Mouse (Mus musculus) adipocyte (in vitro differentiated cells): ENCODE data around the gene Zc2hc1b.
A peak's percentile ranks its signal among the peaks of the same experiment; 100 is the strongest.
"Not testable (repeated sequence)": the region's sequence is repeated elsewhere in the genome, so short reads cannot be mapped to it uniquely, and the experiment has no call there.

Experiments
- DNase-seq: peaks from one replicate; pipeline ENCODE4 v3.0.0-alpha.2; 2016; ENCODE audit warnings: low spot score

Zc2hc1b gene

DNA sequence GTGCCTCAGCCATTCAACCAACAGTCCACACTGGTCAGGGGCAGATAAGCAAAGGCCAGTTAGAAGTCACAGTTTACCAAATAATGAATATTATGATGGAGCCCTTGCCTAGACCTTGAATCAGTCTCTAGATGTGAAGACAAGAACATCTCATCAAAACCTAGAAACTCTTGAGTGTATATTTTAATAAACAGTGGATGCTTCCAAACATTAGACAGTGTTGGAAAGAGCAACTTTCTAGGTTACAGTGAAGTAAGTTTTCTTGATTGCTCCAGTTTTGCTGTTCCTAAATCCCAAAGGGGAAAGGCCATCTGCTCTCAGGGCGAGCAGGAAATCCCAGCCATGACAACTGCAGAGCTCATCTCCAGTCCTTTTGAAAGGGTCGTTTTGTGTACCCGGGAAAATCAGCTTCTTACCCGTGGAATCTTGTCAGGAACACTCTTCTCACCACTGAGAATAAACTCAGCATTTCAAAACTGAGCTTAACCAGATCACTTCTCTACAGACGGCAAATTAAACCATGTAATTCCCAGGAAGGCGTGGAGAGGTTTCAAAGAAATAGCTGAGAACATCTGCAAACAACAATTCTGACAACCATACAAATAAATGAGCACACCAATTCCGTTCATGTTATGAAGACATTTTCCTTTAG lies at the start of gene Zc2hc1b:
Gene Zc2hc1b, minus strand, starts transcription at position 51 of the 652 bp plus-strand sequence.
- DNase-seq = no peak

DNA sequence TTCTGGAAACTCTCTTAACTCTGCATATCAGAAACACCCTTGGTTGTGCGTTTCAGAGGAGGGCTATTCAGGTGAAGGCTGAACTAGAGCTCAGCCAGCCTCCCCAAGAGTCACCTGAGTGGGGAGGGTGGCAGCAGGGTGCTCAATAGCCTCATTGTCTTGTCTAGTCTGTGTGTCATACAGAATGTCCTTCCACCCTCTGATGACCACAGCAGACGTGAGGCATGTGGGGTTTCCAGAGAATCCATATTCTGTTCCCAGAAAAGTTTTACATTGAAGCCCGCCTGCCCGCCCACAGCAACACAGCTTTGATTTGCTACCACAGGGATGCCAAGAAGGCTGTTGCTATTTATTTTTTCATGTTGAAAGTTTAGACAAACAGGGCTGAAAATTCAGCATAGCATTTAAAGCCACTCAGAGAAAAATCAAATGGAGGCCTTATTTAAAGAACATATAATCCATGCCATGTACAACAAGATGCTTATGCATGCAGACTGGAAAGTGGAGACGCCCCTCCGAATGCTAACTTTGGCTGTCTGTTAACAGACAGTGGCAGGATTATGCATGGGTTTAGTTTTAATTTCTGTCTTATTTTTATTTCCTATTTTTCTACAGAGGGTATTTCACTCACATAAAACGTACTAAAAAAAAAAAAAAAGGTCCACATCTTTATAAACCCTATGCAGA lies 47.7 kb upstream of the Zc2hc1b start:
- DNase-seq = no peak

DNA sequence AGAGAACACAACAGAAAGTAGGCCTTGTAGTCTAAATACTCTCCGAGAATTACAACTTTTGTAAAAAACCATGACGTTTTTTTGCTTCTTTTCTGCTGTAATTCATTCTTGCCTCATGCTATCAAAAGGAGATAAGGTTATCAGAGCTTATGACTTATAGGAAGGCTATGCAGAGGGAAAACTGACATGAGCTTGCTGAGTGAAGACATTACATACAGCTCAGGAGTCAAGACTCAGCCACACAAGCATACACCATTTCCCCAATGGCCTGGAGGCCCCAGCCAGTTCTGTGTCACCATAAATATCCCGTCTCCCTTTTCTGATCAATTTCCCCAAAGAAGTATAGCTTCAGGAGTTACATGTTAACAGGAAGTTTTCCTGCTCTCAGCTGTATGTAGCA lies 44.3 kb upstream of the Zc2hc1b start:
- no peak for DNase-seq

DNA sequence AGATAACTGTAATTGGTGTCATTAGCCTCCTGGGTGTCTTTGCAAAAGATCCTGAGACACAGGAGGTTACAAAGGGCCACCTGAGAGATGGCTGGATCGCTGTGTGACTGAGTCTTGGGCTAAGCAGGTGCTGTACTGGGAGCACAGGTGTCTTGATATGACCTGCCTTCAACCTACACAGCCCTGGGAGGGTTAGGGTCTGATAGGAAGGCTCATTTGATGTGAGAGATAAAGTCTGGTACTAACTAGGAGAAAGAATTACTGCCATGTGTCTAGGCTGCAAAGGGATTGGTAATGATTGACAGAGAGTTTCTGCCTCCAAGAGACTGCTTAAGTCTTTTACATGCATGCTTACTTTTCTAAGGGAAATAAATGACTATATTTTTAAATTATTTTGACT lies 42.2 kb upstream of the Zc2hc1b start:
- DNase-seq = no peak

DNA sequence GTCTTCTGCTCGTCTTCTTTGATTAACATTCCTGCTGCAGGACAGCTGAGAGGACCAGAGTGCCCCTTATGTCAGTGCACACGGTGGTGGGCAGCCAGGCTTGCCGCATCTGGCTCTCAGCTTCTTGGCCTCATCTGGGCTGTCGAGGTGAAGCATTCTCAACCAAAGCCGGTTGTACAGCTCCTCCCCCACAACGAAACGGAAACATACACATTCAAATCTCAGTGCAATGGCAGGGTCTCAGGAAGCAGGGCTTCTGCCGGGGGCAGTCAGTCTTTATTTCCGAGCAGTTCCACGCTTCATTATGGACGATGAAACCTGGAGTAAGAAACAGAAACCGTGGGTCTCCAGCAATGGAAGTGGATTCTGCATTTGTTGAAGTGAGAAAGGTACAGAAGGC lies 36.1 kb upstream of the Zc2hc1b start:
- no peak for DNase-seq

DNA sequence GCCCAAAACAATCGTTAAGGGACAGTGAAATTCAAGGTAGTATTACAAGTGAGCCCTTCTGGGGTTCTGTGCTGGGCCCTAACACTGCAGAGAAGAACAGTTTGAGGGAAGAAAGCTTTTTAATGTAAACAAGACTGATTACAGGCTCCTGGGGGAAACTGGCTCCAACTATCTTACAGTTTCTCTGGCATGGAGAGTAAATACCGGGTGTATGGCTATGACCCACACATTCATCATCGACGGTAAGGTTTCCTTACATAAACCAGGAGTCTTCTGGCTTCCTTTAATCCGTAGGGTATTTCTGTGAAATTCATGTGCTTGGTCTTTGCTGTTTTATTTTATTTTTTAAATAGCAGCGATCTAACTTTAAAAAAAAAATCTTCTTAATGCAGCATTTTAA lies 35.0 kb upstream of the Zc2hc1b start:
- no peak for DNase-seq

DNA sequence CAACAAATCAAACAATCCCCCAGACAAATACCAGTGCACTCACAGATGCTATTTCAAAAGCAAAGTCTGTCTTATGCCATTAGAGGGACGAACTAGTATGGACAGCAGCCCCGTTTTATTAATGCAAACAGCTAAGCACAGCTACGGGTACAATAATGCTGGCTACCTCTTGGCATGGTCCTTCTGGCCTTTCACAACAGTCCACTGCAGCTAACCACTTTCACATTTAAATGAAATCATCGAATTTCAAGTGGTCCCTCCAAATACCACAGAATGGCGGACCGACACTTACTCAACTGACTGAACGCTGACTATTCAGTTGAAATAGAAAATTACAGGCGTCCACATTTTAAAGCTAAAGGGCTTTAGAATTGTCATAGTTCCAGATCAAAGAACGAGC lies 34.5 kb upstream of the Zc2hc1b start:
- DNase-seq = no peak

DNA sequence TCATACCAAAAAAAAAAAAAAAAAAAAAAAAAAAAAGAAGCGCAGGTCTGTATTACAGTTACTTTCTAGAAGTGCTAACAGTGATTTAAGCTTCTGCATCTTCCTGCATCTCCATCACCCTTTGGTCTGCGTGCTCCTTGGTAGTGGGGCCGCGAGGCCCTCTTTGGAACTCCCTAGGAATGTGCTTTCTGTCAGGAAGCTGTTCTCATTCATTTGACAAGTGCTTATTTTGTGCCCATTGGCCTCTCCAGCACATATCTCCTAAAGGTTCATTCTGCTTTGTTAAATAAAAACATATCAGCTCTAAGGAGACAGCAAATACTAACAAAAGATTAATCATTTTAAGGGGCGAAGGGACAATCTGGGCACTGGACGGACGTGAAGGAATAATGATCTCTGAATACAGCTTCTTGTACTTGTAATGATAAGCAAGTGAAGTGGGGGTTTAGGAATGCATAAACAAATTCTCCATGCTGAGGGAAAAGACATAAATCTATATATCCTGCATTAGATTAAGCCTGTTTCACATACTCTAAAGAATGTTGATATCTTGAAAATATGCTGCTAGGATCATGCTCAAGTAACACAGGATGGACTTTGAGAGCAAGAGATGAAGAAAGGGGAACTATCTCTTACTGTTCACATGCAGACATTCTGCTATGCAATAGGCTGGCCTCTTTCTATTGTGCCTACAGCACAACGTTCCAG lies 32.3 kb upstream of the Zc2hc1b start:
- no peak for DNase-seq

DNA sequence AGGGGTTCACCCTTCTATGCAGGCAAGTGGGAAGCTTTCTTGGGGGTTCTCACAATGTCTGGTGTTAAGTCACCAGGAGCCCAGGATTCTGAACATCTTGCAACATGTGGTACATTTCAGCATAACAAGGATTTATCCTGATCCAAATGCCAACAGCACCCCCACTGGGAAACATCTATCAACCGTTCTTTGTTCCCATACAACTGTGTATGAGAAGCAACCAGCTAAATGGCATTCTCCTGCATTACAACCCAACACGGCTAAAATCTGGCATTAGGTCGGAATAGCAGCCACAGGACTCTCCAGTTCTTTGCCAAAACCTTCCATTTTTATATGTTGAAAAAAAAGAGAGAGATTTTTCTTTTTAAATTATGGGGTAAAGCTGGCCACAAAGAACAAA lies 31.7 kb upstream of the Zc2hc1b start:
- DNase-seq = no peak

DNA sequence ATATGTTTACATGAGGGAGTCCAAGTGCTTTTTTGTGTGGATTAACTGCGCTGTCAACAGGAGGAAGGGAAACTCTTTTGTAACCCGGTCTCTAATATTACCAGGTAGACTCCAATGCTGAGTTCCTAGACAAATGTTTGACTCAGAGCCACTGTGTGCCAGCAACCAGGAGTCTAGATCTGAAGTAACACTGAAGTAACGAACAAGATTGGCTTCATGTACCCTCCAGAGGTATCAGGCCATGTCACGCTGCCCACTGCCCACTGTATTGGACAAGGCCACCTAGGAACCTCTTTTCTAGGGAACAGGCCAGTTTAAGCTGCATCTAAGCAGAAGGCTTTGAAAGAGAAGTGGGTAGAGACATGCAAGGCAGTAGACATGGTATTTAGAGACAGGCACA lies 31.2 kb upstream of the Zc2hc1b start:
- no peak for DNase-seq

DNA sequence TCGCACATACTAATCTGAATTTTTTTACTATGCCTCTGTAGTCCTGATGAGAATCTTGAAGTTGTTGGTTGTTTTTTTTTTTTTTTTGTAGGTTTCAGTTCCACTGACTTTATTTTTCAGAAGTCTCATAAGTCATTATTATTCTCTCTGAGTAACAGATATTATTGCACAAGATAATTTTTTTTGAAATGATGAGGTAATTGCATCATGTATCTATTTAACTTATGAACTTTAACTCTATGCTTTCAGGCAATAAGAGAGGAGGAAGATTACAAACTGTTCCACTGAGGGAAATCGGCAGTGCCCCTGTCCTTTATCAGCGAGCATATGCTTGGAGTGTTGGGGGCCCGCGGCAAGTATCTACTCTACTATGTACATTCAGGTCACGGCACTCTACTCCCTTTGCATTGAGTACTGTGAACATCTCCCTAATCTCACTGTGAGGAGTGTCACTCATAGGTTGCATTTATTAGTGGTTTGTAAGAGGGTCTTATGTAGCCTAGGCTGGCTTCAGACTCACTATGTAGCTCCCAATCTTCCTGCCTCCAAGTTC lies 24.0 kb upstream of the Zc2hc1b start:
- DNase-seq = no peak

DNA sequence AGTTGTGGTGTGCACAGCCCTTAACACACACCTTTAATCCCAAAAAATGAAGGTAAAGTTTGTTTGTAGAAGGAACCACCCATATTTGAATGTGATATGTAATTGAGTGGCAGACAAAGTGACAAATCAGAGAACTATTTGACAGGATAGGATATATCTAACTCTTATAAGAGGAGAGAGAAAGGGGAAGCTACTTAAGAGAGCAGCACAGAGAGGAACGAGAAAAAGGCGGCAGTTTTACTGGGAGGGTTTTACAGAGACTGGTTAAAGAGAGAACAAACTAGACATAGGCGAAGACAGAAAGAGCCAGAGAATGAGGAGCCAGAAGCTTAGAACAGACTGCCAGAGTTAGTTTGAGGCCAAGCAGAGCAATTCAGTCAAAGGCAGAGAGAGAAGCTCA lies 23.0 kb upstream of the Zc2hc1b start:
- no peak for DNase-seq

DNA sequence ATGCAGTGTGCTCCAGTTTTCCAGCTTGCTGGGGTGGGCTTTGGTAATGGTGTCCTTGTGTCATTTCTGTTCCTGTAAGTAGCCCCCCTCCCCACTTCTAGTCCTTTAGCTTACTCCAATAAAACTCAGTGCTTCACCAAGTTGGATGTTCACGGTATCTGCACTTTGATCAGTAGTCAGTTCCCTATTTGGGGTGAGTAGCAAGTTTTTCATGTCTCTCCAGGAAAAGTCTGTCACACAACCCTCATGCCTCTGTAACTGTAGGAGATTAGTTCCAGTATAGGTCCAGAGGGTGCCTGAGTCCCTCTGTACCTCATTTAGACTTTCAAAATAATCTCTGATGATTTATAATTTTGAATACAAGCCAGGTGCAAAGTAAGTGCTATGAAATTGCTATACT lies 21.4 kb upstream of the Zc2hc1b start:
- DNase-seq = no peak

DNA sequence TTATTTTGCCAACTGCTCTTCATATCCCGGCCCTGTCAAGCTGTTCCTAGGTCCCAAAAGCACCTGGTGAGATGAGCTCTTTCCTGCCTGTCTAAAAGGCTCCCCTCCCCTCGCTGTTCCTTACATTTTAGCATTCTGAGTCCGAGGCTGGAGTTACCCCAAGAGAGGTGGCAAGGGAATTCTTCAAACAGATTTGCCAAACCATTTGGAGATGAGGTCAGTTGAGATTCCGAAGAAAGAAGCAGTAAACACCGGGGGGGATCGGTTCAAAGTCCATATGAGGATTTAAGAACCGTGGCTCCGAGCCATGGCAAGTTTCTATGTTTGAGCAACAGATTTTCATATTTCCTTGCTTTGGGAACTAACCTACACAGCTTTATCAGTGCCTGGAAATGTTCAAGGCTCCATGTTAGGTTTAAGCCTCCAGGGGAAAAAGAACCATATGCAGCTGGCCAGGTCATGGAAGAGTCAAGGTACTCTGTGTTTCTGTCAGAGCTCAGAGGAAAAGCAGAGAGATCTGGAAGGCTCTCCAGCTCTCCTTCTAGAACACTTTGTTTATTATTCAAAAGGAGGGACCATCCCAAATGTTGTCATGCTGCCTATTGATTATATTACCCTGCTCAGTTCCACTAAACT lies 19.2 kb upstream of the Zc2hc1b start:
- no peak for DNase-seq

DNA sequence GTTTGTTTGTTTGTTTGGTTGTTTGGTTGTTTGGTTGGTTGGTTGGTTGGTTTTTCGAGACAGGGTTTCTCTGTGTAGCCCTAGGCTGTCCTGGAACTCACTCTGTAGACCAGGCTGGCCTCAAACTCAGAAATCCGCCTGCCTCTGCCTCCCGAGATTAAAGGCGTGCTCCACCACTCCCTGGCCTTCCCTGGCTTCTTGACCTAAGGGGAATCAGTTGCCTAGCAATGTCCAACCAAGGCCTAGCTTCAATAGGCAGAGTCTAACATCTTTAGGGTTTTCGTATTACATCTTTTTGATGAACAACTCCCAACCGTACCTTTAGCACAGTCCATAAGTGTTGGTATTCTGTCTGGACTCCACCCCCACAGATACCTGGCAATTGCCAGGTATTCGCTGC lies 15.7 kb upstream of the Zc2hc1b start:
- DNase-seq = not testable (repeated sequence)

DNA sequence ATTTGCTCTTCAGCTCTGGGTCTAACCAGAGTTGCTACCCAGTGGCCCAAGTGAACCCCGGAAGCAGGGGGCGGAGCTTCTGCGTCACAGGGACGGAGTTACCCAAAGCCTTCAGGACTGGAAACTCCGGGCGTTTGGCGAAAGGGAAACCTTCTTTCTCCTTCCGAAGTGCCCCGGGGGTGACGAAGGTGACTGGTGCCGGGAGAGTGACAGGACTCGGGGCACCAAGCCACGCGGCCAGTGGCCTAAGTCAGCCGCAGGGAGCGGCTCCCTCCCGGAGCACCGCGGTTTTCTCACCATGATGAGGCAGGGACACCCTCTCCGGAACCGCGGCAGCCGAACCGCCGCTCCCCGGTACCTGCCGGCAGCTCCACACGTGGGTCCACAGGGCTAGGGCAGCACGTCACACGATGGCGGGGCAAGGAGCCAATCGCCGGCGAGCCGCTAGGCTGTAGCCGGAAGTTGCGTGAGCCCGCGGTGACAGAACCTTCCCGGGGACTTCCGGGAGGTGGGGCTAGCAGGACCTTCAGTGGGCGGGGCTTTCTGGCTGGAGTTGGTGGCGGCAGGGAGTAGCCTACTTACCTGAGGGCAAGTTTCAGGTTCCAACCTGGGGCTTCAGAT lies 15.0 kb upstream of the Zc2hc1b start, which contains the start of gene Ltv1:
Gene Ltv1, minus strand, starts transcription at position 438 of the 621 bp plus-strand sequence.
- peak; percentile 97 for DNase-seq

DNA sequence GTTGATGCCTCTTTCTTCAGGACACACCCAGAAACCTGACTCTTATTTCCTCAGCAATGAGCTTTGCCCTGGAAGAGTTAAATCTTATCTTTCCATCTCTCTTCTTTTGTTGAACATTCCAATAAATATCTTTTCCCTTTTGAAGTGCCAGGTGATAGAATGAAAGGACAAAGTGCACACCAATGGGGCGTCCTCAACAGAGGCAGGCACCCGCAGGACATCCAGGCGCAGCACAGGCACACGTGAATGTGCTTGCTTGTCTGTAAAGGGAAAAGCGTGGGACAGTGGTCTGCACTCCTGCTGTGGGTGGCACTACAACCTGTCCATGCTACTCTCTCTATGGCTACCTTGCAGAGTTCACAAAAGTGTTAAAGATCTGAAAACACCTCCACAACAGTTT lies 12.1 kb upstream of the Zc2hc1b start:
- DNase-seq = no peak

DNA sequence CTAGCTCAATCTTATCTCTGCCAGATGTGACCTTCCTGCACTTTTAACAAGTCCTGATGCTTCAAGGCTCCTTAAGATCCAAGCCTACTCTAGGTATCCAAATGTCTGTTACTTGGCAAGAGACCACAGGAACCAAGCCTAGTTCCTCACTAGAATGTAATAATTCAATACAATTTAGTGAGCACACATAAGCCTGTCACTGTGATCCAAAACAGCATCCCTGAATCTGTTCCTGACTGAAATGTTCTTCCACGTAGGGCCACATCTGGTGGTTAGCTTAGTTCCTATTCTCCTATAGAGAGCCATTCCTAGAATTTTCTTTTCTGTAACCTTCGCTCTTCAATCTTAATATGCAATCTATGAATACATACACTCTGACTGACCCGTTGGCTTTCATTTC lies 8.9 kb upstream of the Zc2hc1b start:
- no peak for DNase-seq

DNA sequence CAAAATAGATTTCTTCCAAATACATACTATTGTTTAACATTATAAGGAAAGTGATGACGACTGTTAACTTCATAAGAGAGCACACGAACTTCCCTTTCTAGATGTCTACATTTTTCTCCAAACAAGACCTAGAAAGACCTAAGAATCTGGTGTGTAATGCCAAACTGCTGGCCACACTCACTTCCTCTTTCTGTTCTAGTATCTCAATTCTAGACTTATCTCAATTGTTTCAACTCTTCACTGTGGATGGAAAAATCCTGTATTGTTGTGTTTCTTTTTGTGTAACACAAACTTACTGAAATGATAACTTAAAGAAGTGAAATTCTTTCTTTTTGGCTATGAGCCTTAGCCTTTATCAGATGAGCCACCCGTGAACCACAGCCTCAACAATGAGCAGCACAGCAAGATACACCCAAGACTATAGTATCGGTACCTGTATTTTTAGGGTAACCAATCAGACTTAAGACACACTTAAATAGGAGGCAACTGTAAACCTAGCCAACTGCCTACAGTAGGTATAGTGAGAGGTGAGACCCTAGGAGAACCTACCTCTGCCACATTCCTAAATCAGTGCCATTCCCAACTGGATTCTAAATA lies 6.4 kb upstream of the Zc2hc1b start:
- no peak for DNase-seq

DNA sequence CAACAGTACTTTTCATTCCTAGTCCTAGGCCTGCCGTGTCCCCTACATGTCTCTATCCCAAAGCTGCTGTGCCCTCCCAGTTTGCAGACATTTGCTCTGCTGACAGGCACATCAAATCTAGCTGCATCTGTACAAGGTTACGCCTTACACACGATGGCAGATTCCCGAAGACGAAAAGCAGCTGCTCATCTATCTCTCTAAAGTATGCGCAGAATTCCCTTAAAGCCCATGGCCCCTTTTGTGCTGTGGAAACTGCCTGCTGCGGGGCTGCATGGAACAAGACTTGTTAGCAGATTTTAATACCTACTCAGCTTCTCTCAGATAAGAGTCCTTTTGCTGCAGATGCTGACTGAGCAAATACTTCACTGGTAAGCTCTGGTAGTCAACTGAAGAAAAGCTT lies 2.4 kb upstream of the Zc2hc1b start:
- DNase-seq = no peak

DNA sequence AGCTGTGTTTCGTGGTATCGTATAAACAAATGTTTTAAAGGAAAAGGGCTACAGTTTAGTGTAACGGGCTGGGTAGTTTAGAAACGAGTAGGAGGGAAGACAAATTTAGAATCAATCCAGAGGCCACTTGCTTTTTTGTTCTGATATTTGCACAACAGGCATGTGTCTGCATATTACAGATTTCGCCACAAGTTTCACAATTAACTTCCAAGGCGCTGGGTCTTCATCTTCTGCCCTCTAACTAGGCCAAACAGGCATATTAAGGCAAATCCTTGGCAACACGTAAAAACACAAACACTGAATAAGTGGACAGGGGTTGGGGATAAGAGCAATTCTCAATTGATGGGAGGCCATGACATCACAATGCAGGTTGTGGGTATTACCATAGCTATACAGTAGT lies 2.0 kb downstream of the Zc2hc1b start:
- peak; percentile 29 for DNase-seq

DNA sequence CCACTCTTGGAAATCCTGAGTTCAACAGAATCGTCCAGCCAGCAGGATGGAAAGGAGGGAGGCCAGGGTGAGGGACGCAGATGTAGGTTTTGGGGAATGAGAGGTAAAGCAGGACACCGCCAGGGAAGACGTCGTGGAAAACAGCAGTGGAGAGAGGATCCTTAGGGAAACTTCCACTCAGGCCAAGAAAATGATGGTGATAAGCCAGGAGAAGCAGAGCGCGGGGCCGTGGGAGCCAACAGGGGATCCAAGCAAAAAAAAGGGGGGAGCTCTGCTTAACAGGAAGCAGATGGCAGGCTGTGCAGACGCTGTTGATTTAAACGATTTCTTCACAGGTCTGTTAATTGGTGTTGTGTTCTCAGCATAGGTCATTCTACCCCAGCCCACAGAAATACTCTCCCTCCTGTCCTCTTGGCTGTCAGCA lies 5.0 kb downstream of the Zc2hc1b start:
- no peak for DNase-seq
